Mouse (Mus musculus): ENCODE data around the gene Topaz1.

DNA sequence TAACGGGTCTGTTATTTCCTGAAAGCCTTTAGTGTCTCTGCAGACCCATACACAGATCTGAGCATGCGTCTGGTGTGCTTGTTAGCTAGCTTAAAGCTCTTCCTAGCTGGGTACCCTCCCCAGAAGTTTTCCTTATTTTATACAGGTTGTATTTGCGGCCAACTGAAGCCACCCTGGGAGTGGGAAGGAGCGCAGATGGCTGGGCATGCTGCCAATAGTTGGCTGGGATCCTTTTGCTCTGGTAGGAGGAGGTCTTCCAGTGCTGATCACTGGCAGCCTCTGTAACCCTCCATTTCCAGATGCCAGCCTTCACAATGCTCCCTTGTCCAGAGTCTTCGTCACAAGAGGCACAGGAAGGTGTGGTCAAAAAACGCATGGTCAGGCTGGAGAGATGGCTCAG is 89.6 kb downstream of the Topaz1 start:
- no peak for TF ChIP-seq POLR2AphosphoS5 (IDR thresholded peaks at IDR 0.05; ENCODE audit: insufficient replicate concordance, low read depth, low read length)
- no peak for TF ChIP-seq CTCF (IDR thresholded peaks at IDR 0.05; ENCODE audit: low read depth, low read length)
- TF ChIP-seq GATA1 (IDR thresholded peaks at IDR 0.05; ENCODE audit: borderline replicate concordance, low read length): no peak
- TF ChIP-seq TAL1 (conservative IDR thresholded peaks at IDR 0.05; ENCODE audit: low read depth, low read length): no peak
